Mouse (Mus musculus) CH12.LX (cell line): ENCODE measurements around the gene Mapk11.

Source experiments
- CTCF ChIP-seq, 2 experiments: IDR thresholded peaks in 1 of 2; conservative IDR thresholded peaks in 1 of 2; 2 replicates each; pipeline ENCODE4 v1.5.1; 2011 to 2012; ENCODE audit warnings: low read depth in 2 of 2, low read length in 2 of 2, improper control_type of control experiment in 1 of 2, inconsistent platforms in 1 of 2, mild to moderate bottlenecking in 1 of 2, moderate library complexity in 1 of 2
- EP300 ChIP-seq: IDR thresholded peaks from 2 replicates; pipeline ENCODE4 v1.6.1; 2011; ENCODE audit warnings: low read length, improper control_type of control experiment
- JUN ChIP-seq: IDR thresholded peaks from 2 replicates; pipeline ENCODE4 v1.6.1; 2011; ENCODE audit warnings: low read depth, mild to moderate bottlenecking, low read length, improper control_type of control experiment, moderate library complexity; ENCODE audit not compliant: insufficient read depth
- JUND ChIP-seq: conservative IDR thresholded peaks from 2 replicates; pipeline ENCODE4 v1.6.1; 2011; ENCODE audit warnings: low read depth, low read length, improper control_type of control experiment
- POLR2AphosphoS2 ChIP-seq: IDR thresholded peaks from 2 replicates; pipeline ENCODE4 v1.6.1; 2011; ENCODE audit warnings: low read depth, low read length, improper control_type of control experiment
- RAD21 ChIP-seq: IDR thresholded peaks from 2 replicates; pipeline ENCODE4 v1.6.1; 2011; ENCODE audit warnings: low read depth, mild to moderate bottlenecking, low read length, improper control_type of control experiment, moderate library complexity
- TBP ChIP-seq: conservative IDR thresholded peaks from 2 replicates; pipeline ENCODE4 v1.6.1; 2011; ENCODE audit warnings: low read depth, low read length, improper control_type of control experiment
- USF2 ChIP-seq: conservative IDR thresholded peaks from 2 replicates; pipeline ENCODE4 v1.6.1; 2011; ENCODE audit warnings: low read depth, low read length, improper control_type of control experiment
- ZNF384 ChIP-seq: IDR thresholded peaks from 2 replicates; pipeline ENCODE4 v1.6.1; 2012; ENCODE audit warnings: low read depth, low read length, improper control_type of control experiment, inconsistent platforms

DNA sequence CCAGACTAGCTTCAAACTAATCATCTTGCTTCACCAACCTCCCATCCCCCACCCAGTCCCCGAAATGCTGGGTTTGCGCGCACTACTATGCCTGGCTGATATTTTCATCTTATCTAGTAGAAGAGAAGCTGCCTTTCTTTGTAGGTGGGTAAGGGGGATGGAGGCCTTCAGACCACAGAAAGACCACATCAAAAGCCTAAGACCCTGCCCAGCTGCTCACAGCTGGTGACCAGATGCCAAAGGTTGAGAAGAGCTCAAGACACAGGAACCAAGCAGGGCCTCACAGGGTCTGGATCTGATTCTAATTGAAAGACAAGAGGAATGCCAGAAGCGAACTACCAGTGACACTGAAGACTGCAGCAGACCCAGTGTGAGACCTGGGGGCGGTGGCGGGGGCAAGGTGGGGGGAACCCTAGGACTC, 45.8 kb upstream of the Mapk11 start:
- TF ChIP-seq CTCF (conservative IDR thresholded peaks at IDR 0.05 in 1 of 2, IDR thresholded peaks at IDR 0.05 in 1 of 2; ENCODE audit: low read depth in 2 of 2, low read length in 2 of 2), result no peak
- no peak for TF ChIP-seq USF2
- no peak for TF ChIP-seq ZNF384
- no peak for TF ChIP-seq RAD21
- no peak for TF ChIP-seq POLR2AphosphoS2
- no peak for TF ChIP-seq JUND
- TF ChIP-seq TBP, result no peak
- TF ChIP-seq JUN, result no peak
- no peak for TF ChIP-seq EP300
